In genomic region chr7:24506838-24507725, GRCm38 (mm10) we compare ENCODE assay signal across 8 mouse cellular contexts. TPM values are rescaled to one million over a fixed set of nuclear protein-coding genes. Genes with fewer than 3 reads are reported as not detected.
DNase-seq lines count a peak whose midpoint lies in the region; ATAC-seq and TF ChIP-seq lines count a peak whose summit lies in the region.

Zfp428 (plus strand) TSS chr7:24507006.

- under 1% methylated on average over 79 of the region's 84 CpGs for WGBS in cerebellum, adult 2 months
- WGBS in forebrain, postnatal 0 days: 3% methylated on average over 83 of the region's 84 CpGs
- under 1% methylated on average over 83 of the region's 84 CpGs for WGBS in lung, embryonic 15.5 days
- WGBS in thymus, adult 2 months: under 1% methylated on average over 84 of the region's 84 CpGs

- TF ChIP-seq CTCF in cerebellum, adult 2 months (IDR thresholded peaks at IDR 0.05; ENCODE audit: borderline replicate concordance, insufficient read depth, low read depth, low read length): no peak
- TF ChIP-seq CTCF in forebrain, postnatal 0 days (IDR thresholded peaks at IDR 0.05; ENCODE audit: low read depth): no peak
- no peak for TF ChIP-seq CTCF in layer of hippocampus, adult 2 months (conservative IDR thresholded peaks at IDR 0.05)
- no peak for TF ChIP-seq CTCF in thymus, adult 2 months (IDR thresholded peaks at IDR 0.05; ENCODE audit: borderline replicate concordance, control insufficient read depth, extremely low read depth, insufficient read depth, low read length, poor library complexity)

- peak; percentile 90 for DNase-seq in MN1 (ENCODE audit: low spot score)
- DNase-seq in cerebellum, adult 2 months: peak; percentile 90 to 92
- peak; percentile 95 for DNase-seq in forebrain, postnatal 0 days
- peak; percentile 87 to 91 for DNase-seq in heart, postnatal 36 days
- peak; percentile 72 to 85 for DNase-seq in layer of hippocampus, adult 2 months (ENCODE audit: low spot score in 2 of 2)
- peak; percentile 73 for DNase-seq in ovary, adult 18-20 months (ENCODE audit: low spot score)
- DNase-seq in thymus, adult 2 months: peak; percentile 66

- H3K4me1 ChIP-seq in cerebellum, adult 2 months (ENCODE audit: control insufficient read depth, insufficient read depth, low read length): peaks cover 5% of the 10 kb centered on the region
- H3K4me1 ChIP-seq in forebrain, postnatal 0 days (ENCODE audit: insufficient read depth): peaks cover 18% of the 10 kb centered on the region
- H3K4me1 ChIP-seq in lung, embryonic 15.5 days: peaks cover 33% of the 10 kb centered on the region
- peaks cover 8% of the 10 kb centered on the region; the same call in 1 of the 2 replicates for H3K4me1 ChIP-seq in thymus, adult 2 months (replicated peaks; ENCODE audit: control insufficient read depth, insufficient read depth, low read length)

- no peaks in the 10 kb centered on the region for H3K27me3 ChIP-seq in cerebellum, adult 2 months (ENCODE audit: control insufficient read depth, insufficient read depth, low read length)
- no peaks in the 10 kb centered on the region for H3K27me3 ChIP-seq in forebrain, postnatal 0 days (ENCODE audit: insufficient read depth, low read length)
- H3K27me3 ChIP-seq in lung, embryonic 15.5 days: peaks cover 12% of the 10 kb centered on the region; the same call in 1 of the 2 replicates
- no peaks in the 10 kb centered on the region; the same call in 1 of the 2 replicates for H3K27me3 ChIP-seq in thymus, adult 2 months (ENCODE audit: control insufficient read depth, insufficient read depth, low read length)

- H3K9ac ChIP-seq in forebrain, postnatal 0 days: peak within 1 kb of the TSS; percentile 94
- peak within 1 kb of the TSS; percentile 91 for H3K9ac ChIP-seq in lung, embryonic 15.5 days

- H3K36me3 ChIP-seq in forebrain, postnatal 0 days (ENCODE audit: insufficient read depth): peaks cover 26% of the 10 kb centered on the region
- no peaks in the 10 kb centered on the region for H3K36me3 ChIP-seq in lung, embryonic 15.5 days
- no peaks in the 10 kb centered on the region for H3K36me3 ChIP-seq in thymus, adult 2 months (ENCODE audit: control insufficient read depth, insufficient read depth, low read length)

- peak; percentile 82 for TF ChIP-seq POLR2A in cerebellum, adult 2 months (IDR thresholded peaks at IDR 0.05; ENCODE audit: borderline replicate concordance, insufficient read depth, low read length)
- TF ChIP-seq POLR2A in thymus, adult 2 months (IDR thresholded peaks at IDR 0.05; ENCODE audit: control insufficient read depth, extremely low read depth, insufficient read depth, low read length, poor library complexity): no peak

- peak within 1 kb of the TSS; percentile 75 for H3K4me3 ChIP-seq in cerebellum, adult 2 months (replicated peaks; ENCODE audit: insufficient read depth, low read depth, low read length)
- peak within 1 kb of the TSS; percentile 67 for H3K4me3 ChIP-seq in forebrain, postnatal 0 days (ENCODE audit: low read depth, low read length)
- H3K4me3 ChIP-seq in layer of hippocampus, adult 2 months: peak within 1 kb of the TSS; percentile 94
- H3K4me3 ChIP-seq in lung, embryonic 15.5 days: peak within 1 kb of the TSS; percentile 79
- peak within 1 kb of the TSS; percentile 84 for H3K4me3 ChIP-seq in thymus, adult 2 months (ENCODE audit: control insufficient read depth, insufficient read depth, low read length)

- peak within 1 kb of the TSS; percentile 71 for H3K4me2 ChIP-seq in forebrain, postnatal 0 days (ENCODE audit: low read depth)
- peak within 1 kb of the TSS; percentile 90 for H3K4me2 ChIP-seq in lung, embryonic 15.5 days

- intact Hi-C loops in heart, postnatal 36 days (cut with DNase I): loop anchor here (2.0 to 5.0 kb wide), 4 partner anchors 24 to 65 kb away; partner anchors contain the start of genes Irgq, Pinlyp and Xrcc1

- no peaks in the 10 kb centered on the region for H3K9me3 ChIP-seq in forebrain, postnatal 0 days (ENCODE audit: low read length)
- H3K9me3 ChIP-seq in lung, embryonic 15.5 days: no peaks in the 10 kb centered on the region

- peak; percentile 89 for ATAC-seq in forebrain, postnatal 0 days
- ATAC-seq in lung, embryonic 15.5 days (ENCODE audit: borderline replicate concordance, extremely low read depth, low FRiP score, low TSS enrichment): peak; percentile 91

- H3K27ac ChIP-seq in cerebellum, adult 2 months (ENCODE audit: insufficient read depth, low read length): peak within 1 kb of the TSS; percentile 93
- H3K27ac ChIP-seq in forebrain, postnatal 0 days (ENCODE audit: low read depth, low read length): peak within 1 kb of the TSS; percentile 100
- H3K27ac ChIP-seq in layer of hippocampus, adult 2 months: peak within 1 kb of the TSS; percentile 100
- H3K27ac ChIP-seq in lung, embryonic 15.5 days: peak within 1 kb of the TSS; percentile 99
- H3K27ac ChIP-seq in thymus, adult 2 months (ENCODE audit: control insufficient read depth, insufficient read depth, low read length): no peak within 1 kb of the TSS

RNA-seq across cellular contexts. Expression of gene Zfp428, which starts in this region (rescaled TPM):
- polyA plus RNA-seq in cerebellum, adult 2 months (2012; rRNA removed): 68.5 and 68.6 TPM in 2 replicates
- total RNA-seq in forebrain, postnatal 0 days (2014; rRNA removed): 196 and 242 TPM in 2 replicates
- polyA plus RNA-seq in forebrain, postnatal 0 days (2015; fragmentation: Nextera tagmentation; extraction: Ambion mirVana): 258 and 279 TPM in 2 replicates
- 10 to 100 TPM; 11.5 to 13.8 TPM for total RNA-seq in heart, postnatal 36 days (2021)
- total RNA-seq in layer of hippocampus, adult 2 months (2021): 10 to 100 TPM; 32.6 to 41.6 TPM
- polyA plus RNA-seq in lung, embryonic 15.5 days (2015; fragmentation: Nextera tagmentation; extraction: Ambion mirVana): 42.7 and 47.2 TPM in 2 replicates
- 14.4 and 18.7 TPM in 2 replicates for polyA plus RNA-seq in thymus, adult 2 months (2012; rRNA removed)
